Mouse (Mus musculus) CH12.LX (cell line): ENCODE measurements around the gene Pnpla8. TPM values are rescaled to one million over a fixed set of nuclear protein-coding genes. Genes with fewer than 3 reads are reported as not detected.

ENCODE experiments used
- DNase-seq: peaks from one replicate; pipeline ENCODE4 v3.0.0-alpha.2; 2013; ENCODE audit errors: extremely low read depth
- H3K27ac ChIP-seq: 2 replicates; pipeline ENCODE4 v1.5.1; 2012; ENCODE audit warnings: low read depth, mild to moderate bottlenecking, control low read depth, moderate library complexity; ENCODE audit not compliant: insufficient read depth
- H3K27me3 ChIP-seq: replicated peaks from 2 replicates; pipeline ENCODE3; 2012; ENCODE audit warnings: inconsistent platforms
- H3K36me3 ChIP-seq, 2 experiments: replicated peaks in 1 of 2; 2 replicates each; pipeline versions ENCODE3 to v1.6.1; 2012; ENCODE audit warnings: inconsistent platforms in 1 of 2, low read length in 1 of 2, mild to moderate bottlenecking in 1 of 2, mixed read lengths in 1 of 2, moderate library complexity in 1 of 2; ENCODE audit not compliant: control insufficient read depth in 1 of 2, insufficient read depth in 1 of 2
- H3K4me1 ChIP-seq, 2 experiments: 2 replicates each; pipeline ENCODE4 v1.6.1; 2012; ENCODE audit warnings: inconsistent platforms in 1 of 2, moderate library complexity in 1 of 2; ENCODE audit not compliant: insufficient read depth in 2 of 2, control insufficient read depth in 1 of 2
- H3K4me2 ChIP-seq: 2 replicates; pipeline ENCODE4 v1.6.1; 2012; ENCODE audit warnings: low read depth, mild to moderate bottlenecking, control low read depth; ENCODE audit not compliant: poor library complexity, insufficient read depth, severe bottlenecking
- H3K4me3 ChIP-seq, 3 experiments: fragments of 150-350 bp in 1 of 3; sonication (generic) in 1 of 3; replicated peaks in 1 of 3; 2 replicates each; pipeline versions ENCODE3 to v1.5.1; 2011 to 2012; ENCODE audit warnings: low read depth in 2 of 3, low read length in 2 of 3, mild to moderate bottlenecking in 2 of 3, moderate library complexity in 2 of 3, control low read depth in 1 of 3, improper control_type of control experiment in 1 of 3, inconsistent platforms in 1 of 3, mixed read lengths in 1 of 3; ENCODE audit not compliant: poor library complexity in 1 of 3
- H3K79me2 ChIP-seq: replicated peaks from 2 replicates; pipeline ENCODE4 v1.6.1; 2012; ENCODE audit warnings: mild to moderate bottlenecking, moderate library complexity; ENCODE audit not compliant: control insufficient read depth, poor library complexity, insufficient read depth, severe bottlenecking; ENCODE audit errors: extremely low read depth
- H3K9ac ChIP-seq: 2 replicates; pipeline ENCODE4 v1.6.1; 2012; ENCODE audit warnings: low read depth, mild to moderate bottlenecking, control low read depth, moderate library complexity; ENCODE audit not compliant: insufficient read depth
- H3K9me3 ChIP-seq: replicated peaks from 2 replicates; pipeline ENCODE3; 2012; ENCODE audit warnings: low read length, inconsistent platforms, mixed read lengths
- BHLHE40 ChIP-seq: IDR thresholded peaks from 2 replicates; pipeline ENCODE4 v1.6.1; 2011; ENCODE audit warnings: mild to moderate bottlenecking, low read depth, low read length, improper control_type of control experiment
- CTCF ChIP-seq, 2 experiments: IDR thresholded peaks in 1 of 2; conservative IDR thresholded peaks in 1 of 2; 2 replicates each; pipeline ENCODE4 v1.5.1; 2011 to 2012; ENCODE audit warnings: low read depth in 2 of 2, low read length in 2 of 2, improper control_type of control experiment in 1 of 2, inconsistent platforms in 1 of 2, mild to moderate bottlenecking in 1 of 2, moderate library complexity in 1 of 2
- E2F4 ChIP-seq: IDR thresholded peaks from 2 replicates; pipeline ENCODE4 v1.6.1; 2011; ENCODE audit warnings: low read depth, low read length, improper control_type of control experiment; ENCODE audit not compliant: insufficient replicate concordance
- ELF1 ChIP-seq: IDR thresholded peaks from 2 replicates; pipeline ENCODE4 v1.6.1; 2014; ENCODE audit warnings: low read depth, mild to moderate bottlenecking, inconsistent platforms, low read length, improper control_type of control experiment
- GABPA ChIP-seq: IDR thresholded peaks from 2 replicates; pipeline ENCODE4 v1.6.1; 2012; ENCODE audit warnings: low read depth, low read length, improper control_type of control experiment, inconsistent platforms; ENCODE audit not compliant: insufficient replicate concordance
- HCFC1 ChIP-seq: IDR thresholded peaks from 2 replicates; pipeline ENCODE4 v1.6.1; 2012; ENCODE audit warnings: low read depth, mild to moderate bottlenecking, inconsistent platforms, low read length, improper control_type of control experiment
- JUN ChIP-seq: IDR thresholded peaks from 2 replicates; pipeline ENCODE4 v1.6.1; 2011; ENCODE audit warnings: low read depth, mild to moderate bottlenecking, low read length, improper control_type of control experiment, moderate library complexity; ENCODE audit not compliant: insufficient read depth
- JUND ChIP-seq: conservative IDR thresholded peaks from 2 replicates; pipeline ENCODE4 v1.6.1; 2011; ENCODE audit warnings: low read depth, low read length, improper control_type of control experiment
- KAT2A ChIP-seq: IDR thresholded peaks from 2 replicates; pipeline ENCODE4 v1.6.1; 2012; ENCODE audit warnings: low read length, improper control_type of control experiment, inconsistent platforms; ENCODE audit not compliant: insufficient replicate concordance
- MEF2A ChIP-seq: IDR thresholded peaks from 2 replicates; pipeline ENCODE4 v1.6.1; 2014; ENCODE audit warnings: low read depth, mild to moderate bottlenecking, inconsistent platforms, low read length, improper control_type of control experiment, borderline replicate concordance
- MXI1 ChIP-seq: IDR thresholded peaks from 2 replicates; pipeline ENCODE4 v1.6.1; 2011; ENCODE audit warnings: mild to moderate bottlenecking, low read depth, low read length, improper control_type of control experiment
- NELFE ChIP-seq: IDR thresholded peaks from 2 replicates; pipeline ENCODE4 v1.6.1; 2011; ENCODE audit warnings: low read depth, low read length, improper control_type of control experiment
- NRF1 ChIP-seq: IDR thresholded peaks from 2 replicates; pipeline ENCODE4 v1.6.1; 2014; ENCODE audit warnings: low read depth, mild to moderate bottlenecking, inconsistent platforms, low read length, improper control_type of control experiment, moderate library complexity
- PAX5 ChIP-seq: IDR thresholded peaks from 2 replicates; pipeline ENCODE4 v1.6.1; 2012; ENCODE audit warnings: low read length, inconsistent platforms, mixed read lengths
- POLR2A ChIP-seq: IDR thresholded peaks from 2 replicates; pipeline ENCODE4 v1.6.1; 2011; ENCODE audit warnings: low read depth, mild to moderate bottlenecking, improper control_type of control experiment, low read length
- POLR2AphosphoS2 ChIP-seq: IDR thresholded peaks from 2 replicates; pipeline ENCODE4 v1.6.1; 2011; ENCODE audit warnings: low read depth, low read length, improper control_type of control experiment
- RCOR1 ChIP-seq: conservative IDR thresholded peaks from 2 replicates; pipeline ENCODE4 v1.6.1; 2012; ENCODE audit warnings: low read depth, mild to moderate bottlenecking, inconsistent platforms, low read length, improper control_type of control experiment
- SIN3A ChIP-seq: IDR thresholded peaks from 2 replicates; pipeline ENCODE4 v1.6.1; 2012; ENCODE audit warnings: low read length, improper control_type of control experiment, inconsistent platforms
- TBP ChIP-seq: conservative IDR thresholded peaks from 2 replicates; pipeline ENCODE4 v1.6.1; 2011; ENCODE audit warnings: low read depth, low read length, improper control_type of control experiment
- TCF12 ChIP-seq: IDR thresholded peaks from 2 replicates; pipeline ENCODE4 v1.6.1; 2014; ENCODE audit warnings: low read depth, mild to moderate bottlenecking, inconsistent platforms, low read length, improper control_type of control experiment
- UBTF ChIP-seq: IDR thresholded peaks from 2 replicates; pipeline ENCODE4 v1.6.1; 2012; ENCODE audit warnings: low read depth, mild to moderate bottlenecking, inconsistent platforms, low read length, improper control_type of control experiment, moderate library complexity
- USF1 ChIP-seq: IDR thresholded peaks from 2 replicates; pipeline ENCODE4 v1.6.1; 2014; ENCODE audit warnings: low read depth, mild to moderate bottlenecking, inconsistent platforms, low read length, improper control_type of control experiment
- USF2 ChIP-seq: conservative IDR thresholded peaks from 2 replicates; pipeline ENCODE4 v1.6.1; 2011; ENCODE audit warnings: low read depth, low read length, improper control_type of control experiment
- ZC3H11A ChIP-seq: IDR thresholded peaks from 2 replicates; pipeline ENCODE4 v1.6.1; 2012; ENCODE audit warnings: low read depth, mild to moderate bottlenecking, inconsistent platforms, low read length, improper control_type of control experiment
- ZKSCAN1 ChIP-seq: IDR thresholded peaks from 2 replicates; pipeline ENCODE4 v1.6.1; 2012; ENCODE audit warnings: low read depth, inconsistent platforms, low read length, improper control_type of control experiment, borderline replicate concordance
- dilution Hi-C: fragments of 300-500 bp; cut with MboI; formaldehyde crosslinking; loops from 2 replicates; pipeline ENCODE4 v1.14.3; 2020; ENCODE audit warnings: low sequenced_read_pairs; ENCODE audit not compliant: extremely low pct_unique_long_range_greater_than_20kb, extremely low pct_ligation_motif_present
- in situ Hi-C: fragments of 300-500 bp; cut with MboI; formaldehyde crosslinking; loops from 3 replicates; pipeline ENCODE4 v1.14.3; 2019; ENCODE audit warnings: low sequenced_read_pairs, low pct_ligation_motif_present, low pct_unique_long_range_greater_than_20kb, mixed read lengths
- polyA plus RNA-seq: library from polyadenylated mRNA; unstranded; fragments of >175 nt; gene quantifications from 2 replicates; pipeline ENCODE4 v1.2.1, GENCODE M21; 2012; ENCODE audit warnings: low read depth; ENCODE audit not compliant: insufficient read length
- total RNA-seq, 2 experiments: library from RNA; depleted of rRNA; stranded (reverse); fragments of 300-350 nt in 1 of 2; fragments of >200 nt in 1 of 2; gene quantifications; 2 replicates each; pipeline ENCODE4 v1.2.3; 2012 to 2014

The Pnpla8 gene
- total and polyA plus RNA-seq, 3 experiments, result 32.3 to 129 (median 63.7) TPM

GRCm38 (mm10) chr12:44304012-44304411, 82.8 kb downstream of the Pnpla8 start:
- Histone ChIP-seq H3K9me3 (no peaks in the 10 kb centered on the region), H3K4me2 (no peak overlapping the region), H3K27ac (no peak overlapping the region), H3K4me1 (no peaks in the 10 kb centered on the region), H3K36me3 (peaks cover 25 to 79% of the 10 kb centered on the region in 2 experiments), H3K79me2 (no peaks in the 10 kb centered on the region), H3K4me3 (no peak overlapping the region), H3K9ac (no peak overlapping the region), H3K27me3 (no peaks in the 10 kb centered on the region)
- dilution Hi-C loops (no loop called here), in situ Hi-C loops (loop anchor here (25.0 kb wide), 1 partner anchor 233 kb away; no protein-coding TSS in a partner anchor)
- TF ChIP-seq NRF1 (no peak), ZC3H11A (no peak), TBP (no peak), MEF2A (no peak)
- DNase-seq, result no peak

- H3K27me3 ChIP-seq, result no peaks in the 10 kb centered on the region
- no peak overlapping the region for H3K4me3 ChIP-seq
- H3K36me3 ChIP-seq, result peaks cover 24 to 81% of the 10 kb centered on the region in 2 experiments
- no peaks in the 10 kb centered on the region for H3K79me2 ChIP-seq
- H3K9ac ChIP-seq, result no peak overlapping the region
- no peaks in the 10 kb centered on the region for H3K4me1 ChIP-seq
- in situ Hi-C loops, result loop anchor here (25.0 kb wide), 1 partner anchor 232 kb away; no protein-coding TSS in a partner anchor
- no peak overlapping the region for H3K4me2 ChIP-seq
- no peak for DNase-seq
- dilution Hi-C loops, result no loop called here
- TF ChIP-seq ZC3H11A, result no peak
- no peak for TF ChIP-seq GABPA
- TF ChIP-seq MXI1, result no peak
- TF ChIP-seq E2F4, result no peak
- no peak for TF ChIP-seq SIN3A
- no peak for TF ChIP-seq KAT2A
- TF ChIP-seq NELFE, result no peak
- TF ChIP-seq JUND, result no peak
- no peak for TF ChIP-seq TCF12
- TF ChIP-seq HCFC1, result no peak
- H3K9me3 ChIP-seq, result no peaks in the 10 kb centered on the region
- H3K27ac ChIP-seq, result no peak overlapping the region
These were observed 83.7 kb downstream of the Pnpla8 start for GRCm38 (mm10) chr12:44304869-44305268.

DNA sequence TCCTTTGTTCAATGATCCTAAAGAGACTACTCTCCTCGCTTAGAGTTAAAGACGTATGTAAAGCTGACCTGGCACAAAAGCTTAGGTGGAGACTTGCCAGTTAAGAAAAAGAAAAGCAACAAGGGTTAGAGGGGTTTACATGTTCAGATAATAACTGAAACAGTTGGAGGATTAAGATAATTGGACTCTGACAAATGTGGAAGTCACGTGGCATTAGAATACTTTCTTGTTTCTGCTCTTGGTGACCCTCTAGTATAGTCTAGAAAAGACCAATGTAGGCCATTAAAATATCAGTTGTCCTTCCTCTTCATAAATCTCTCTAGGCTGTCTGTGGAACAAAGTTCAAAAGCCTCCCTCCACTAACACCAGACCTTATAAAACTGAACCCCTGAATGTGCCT, 87.1 kb downstream of the Pnpla8 start:
- Histone ChIP-seq H3K79me2 (no peaks in the 10 kb centered on the region), H3K4me1 (no peaks in the 10 kb centered on the region)
- dilution Hi-C loops, result no loop called here
- TF ChIP-seq UBTF, result no peak
- TF ChIP-seq TBP, result no peak
- no peak for TF ChIP-seq MEF2A
- TF ChIP-seq RCOR1, result no peak
- no peak for TF ChIP-seq ZKSCAN1
- TF ChIP-seq BHLHE40, result no peak
- no peak for TF ChIP-seq POLR2A
- no peak for TF ChIP-seq JUND
- no peak for TF ChIP-seq ELF1
- no peak for TF ChIP-seq E2F4
- no peak for TF ChIP-seq CTCF (conservative IDR thresholded peaks at IDR 0.05 in 1 of 2, IDR thresholded peaks at IDR 0.05 in 1 of 2; ENCODE audit: low read depth in 2 of 2, low read length in 2 of 2)
- no peak for TF ChIP-seq JUN
- TF ChIP-seq USF1, result no peak
- TF ChIP-seq HCFC1, result no peak
- no peak for TF ChIP-seq USF2
- TF ChIP-seq GABPA, result no peak
- TF ChIP-seq PAX5, result no peak
- TF ChIP-seq POLR2AphosphoS2, result no peak
- TF ChIP-seq TCF12, result no peak
- TF ChIP-seq, all 38 proteins: peak for 0
- no peak overlapping the region for H3K4me3 ChIP-seq
- no peak for DNase-seq
- H3K36me3 ChIP-seq, result peaks cover 22 to 79% of the 10 kb centered on the region in 2 experiments
- in situ Hi-C loops, result loop anchor here (25.0 kb wide), 1 partner anchor 229 kb away; no protein-coding TSS in a partner anchor
- H3K27me3 ChIP-seq, result no peaks in the 10 kb centered on the region
- no peak overlapping the region for H3K4me2 ChIP-seq
- H3K9me3 ChIP-seq, result no peaks in the 10 kb centered on the region
- H3K9ac ChIP-seq, result no peak overlapping the region
- no peak overlapping the region for H3K27ac ChIP-seq
